Mouse (Mus musculus): ENCODE data around the gene Cdkl5.

GRCm38 (mm10) chrX:160863689-160864383 is 130.7 kb downstream of the Cdkl5 start:
- TF ChIP-seq POLR2A (IDR thresholded peaks at IDR 0.05; ENCODE audit: low read depth, low read length) (no peak), CTCF (IDR thresholded peaks at IDR 0.05; ENCODE audit: extremely low read depth, insufficient read depth, insufficient read length, insufficient replicate concordance) (no peak)
